Mouse (Mus musculus) neural tube, embryonic 11.5 days (tissue): ENCODE measurements around the gene Ptpn14. TPM values are rescaled to one million over a fixed set of nuclear protein-coding genes. Genes with fewer than 3 reads are reported as not detected.
A peak's percentile ranks its signal among the peaks of the same experiment; 100 is the strongest.

ENCODE experiments used
- ATAC-seq: fragments of 200-750 bp; cut with Nextera tagmentation; 2 replicates; pipeline ENCODE4 v1.8.0; 2017; ENCODE audit warnings: moderate number of reproducible peaks, mild to moderate bottlenecking, moderate TSS enrichment, moderate library complexity; ENCODE audit not compliant: insufficient read depth, low FRiP score, low TSS enrichment
- DNase-seq: peaks from one replicate; pipeline ENCODE4 v3.0.0-alpha.2; 2015; ENCODE audit warnings: low spot score
- H3K27ac ChIP-seq: fragments of 300-500 bp; sonication (generic); 2 replicates; pipeline ENCODE4 v1.5.1; 2014; ENCODE audit warnings: low read depth, mild to moderate bottlenecking, low read length
- H3K27me3 ChIP-seq: fragments of 300-500 bp; sonication (generic); 2 replicates; pipeline ENCODE4 v1.6.1; 2014; ENCODE audit warnings: mild to moderate bottlenecking, low read length, mixed read lengths; ENCODE audit not compliant: control insufficient read depth, insufficient read depth
- H3K36me3 ChIP-seq: fragments of 300-500 bp; sonication (generic); 2 replicates; pipeline ENCODE4 v1.6.1; 2014; ENCODE audit warnings: mild to moderate bottlenecking, low read length, moderate library complexity, mixed read lengths; ENCODE audit not compliant: control insufficient read depth, insufficient read depth
- H3K4me1 ChIP-seq: fragments of 300-500 bp; sonication (generic); 2 replicates; pipeline ENCODE4 v1.6.1; 2014; ENCODE audit warnings: low read length, mixed read lengths; ENCODE audit not compliant: control insufficient read depth, insufficient read depth
- H3K4me2 ChIP-seq: fragments of 300-500 bp; sonication (generic); 2 replicates; pipeline ENCODE4 v1.6.1; 2014; ENCODE audit warnings: low read depth, mild to moderate bottlenecking, moderate library complexity
- H3K4me3 ChIP-seq: fragments of 300-500 bp; sonication (generic); 2 replicates; pipeline ENCODE4 v1.5.1; 2014; ENCODE audit warnings: low read depth, low read length
- H3K9ac ChIP-seq: fragments of 300-500 bp; sonication (generic); 2 replicates; pipeline ENCODE4 v1.6.1; 2014; ENCODE audit warnings: mild to moderate bottlenecking, low read length
- H3K9me3 ChIP-seq: fragments of 300-500 bp; sonication (generic); 2 replicates; pipeline ENCODE4 v1.6.1; 2016; ENCODE audit warnings: low read length; ENCODE audit not compliant: control insufficient read depth
- WGBS: fragments of 180-500 bp; shearing (Covaris S2); extraction: QIAGEN DNeasy Blood & Tissue Kit; methylation state at CpG from one replicate; pipeline ENCODE4 v1.1.7; 2014; 5-methylcytosine and 5-hydroxymethylcytosine counted together
- polyA plus RNA-seq: library from polyadenylated mRNA; unstranded; fragments of >200 nt; fragmentation: Nextera tagmentation; extraction: Ambion mirVana; gene quantifications from 2 replicates; pipeline ENCODE4 v1.2.1, GENCODE M21; 2014

Ptpn14 gene
- polyA plus RNA-seq, 1 experiment from 2014 or later: 7.5 TPM

GRCm38 (mm10) chr1:189922721-189923120 lies 194.7 kb downstream of the Ptpn14 start:
- WGBS: 17% methylated on average over 9 of the region's 9 CpGs
- H3K27me3 ChIP-seq: 0 out of 2 replicates have a peak, but pooled peaks cover 2% of the 10 kb centered on the region
- H3K36me3 ChIP-seq: no peaks in the 10 kb centered on the region
- H3K4me3 ChIP-seq: peak overlapping the region; percentile 84
- H3K27ac ChIP-seq: no peak overlapping the region
- H3K9me3 ChIP-seq: no peaks in the 10 kb centered on the region
- H3K9ac ChIP-seq: peak overlapping the region; percentile 86
- H3K4me1 ChIP-seq: peaks cover 10% of the 10 kb centered on the region; the same call in 1 of the 2 replicates
- H3K4me2 ChIP-seq: peak overlapping the region; percentile 94
- ATAC-seq (no peak), DNase-seq (no peak)

GRCm38 (mm10) chr1:189923157-189923556 lies 195.1 kb downstream of the Ptpn14 start:
- WGBS: 80% methylated on average over 4 of the region's 4 CpGs
- H3K4me1 ChIP-seq: peaks cover 8% of the 10 kb centered on the region; the same call in 1 of the 2 replicates
- no peak overlapping the region for H3K4me3 ChIP-seq
- DNase-seq: no peak
- H3K9ac ChIP-seq: no peak overlapping the region
- no peak for ATAC-seq
- no peaks in the 10 kb centered on the region for H3K36me3 ChIP-seq
- no peak overlapping the region for H3K4me2 ChIP-seq
- H3K27me3 ChIP-seq: 0 out of 2 replicates have a peak, but pooled peaks cover 2% of the 10 kb centered on the region
- H3K9me3 ChIP-seq: no peaks in the 10 kb centered on the region
- no peak overlapping the region for H3K27ac ChIP-seq

GRCm38 (mm10) chr1:189923871-189924568 lies 196.0 kb downstream of the Ptpn14 start:
- no peak overlapping the region for H3K27ac ChIP-seq
- no peak overlapping the region for H3K4me3 ChIP-seq
- DNase-seq (no peak), ATAC-seq (no peak)
- no peak overlapping the region for H3K9ac ChIP-seq
- 81% methylated on average over 22 of the region's 22 CpGs for WGBS
- H3K4me2 ChIP-seq: no peak overlapping the region
- peaks cover 8% of the 10 kb centered on the region; the same call in 1 of the 2 replicates for H3K4me1 ChIP-seq
- H3K36me3 ChIP-seq: no peaks in the 10 kb centered on the region
- 0 out of 2 replicates have a peak, but pooled peaks cover 2% of the 10 kb centered on the region for H3K27me3 ChIP-seq
- no peaks in the 10 kb centered on the region for H3K9me3 ChIP-seq

GRCm38 (mm10) chr1:189926279-189926678 lies 198.2 kb downstream of the Ptpn14 start:
- no peak overlapping the region for H3K4me3 ChIP-seq
- H3K27me3 ChIP-seq: 0 out of 2 replicates have a peak, but pooled peaks cover 2% of the 10 kb centered on the region
- WGBS: 66% methylated on average over 8 of the region's 8 CpGs

More at GRCm38 (mm10) chr1:189926279-189926678, 198.2 kb downstream of the Ptpn14 start:
- Histone ChIP-seq H3K9ac (no peak overlapping the region), H3K9me3 (no peaks in the 10 kb centered on the region), H3K4me1 (peaks cover 2% of the 10 kb centered on the region; the same call in 1 of the 2 replicates), H3K27ac (no peak overlapping the region), H3K36me3 (no peaks in the 10 kb centered on the region), H3K4me2 (no peak overlapping the region)
- ATAC-seq (no peak), DNase-seq (no peak)

Other genes with a start within 250 kb of the Ptpn14 start
- gene Cenpf, start 40.2 kb upstream of the Ptpn14 start, polyA plus RNA-seq: 90.0 and 93.2 TPM in 2 replicates
- 64.1 and 64.8 TPM in 2 replicates for gene Smyd2, start 194.1 kb downstream of the Ptpn14 start, polyA plus RNA-seq